Comparison of ENCODE assay signal across 19 mouse cellular contexts in genomic region chr11:120829757-120830532, GRCm38 (mm10). TPM values are rescaled to one million over a fixed set of nuclear protein-coding genes. Genes with fewer than 3 reads are reported as not detected.
DNase-seq lines count a peak whose midpoint lies in the region; ATAC-seq and TF ChIP-seq lines count a peak whose summit lies in the region.
"Had no signal": no experiment of that assay in that cellular context is flagged by ENCODE, and none has a peak within 500 bp of the region (broad histone marks: within the 10 kb centered on the region; RNA-seq: fewer than 3 reads in every experiment).

No protein-coding gene starts in this region.

- H3K4me2 ChIP-seq in forebrain, postnatal 0 days (ENCODE audit: low read depth): no peak overlapping the region
- H3K4me2 ChIP-seq in hindbrain, embryonic 12.5 days (replicated peaks): no peak overlapping the region
- H3K4me2 ChIP-seq in hindbrain, embryonic 11.5 days (replicated peaks; ENCODE audit: low read depth, low read length): no peak overlapping the region
- H3K4me2 ChIP-seq in liver, postnatal 0 days (ENCODE audit: low read depth, low read length): no peak overlapping the region
- H3K4me2 ChIP-seq in embryonic facial prominence, embryonic 13.5 days: no peak overlapping the region
- H3K4me2 ChIP-seq: embryonic facial prominence, embryonic 15.5 days; forebrain, embryonic 15.5 days; heart, embryonic 15.5 days had no signal

- peaks cover 27% of the 10 kb centered on the region for H3K36me3 ChIP-seq in forebrain, embryonic 10.5 days (replicated peaks)
- peaks cover 9% of the 10 kb centered on the region; the same call in 1 of the 2 replicates for H3K36me3 ChIP-seq in forebrain, postnatal 0 days (ENCODE audit: insufficient read depth)
- no peaks in the 10 kb centered on the region for H3K36me3 ChIP-seq in hindbrain, embryonic 12.5 days
- no peaks in the 10 kb centered on the region for H3K36me3 ChIP-seq in hindbrain, embryonic 11.5 days (ENCODE audit: control insufficient read depth, insufficient read depth, low read length)
- H3K36me3 ChIP-seq in liver, postnatal 0 days (replicated peaks; ENCODE audit: insufficient read depth, low read length): no peaks in the 10 kb centered on the region
- peaks cover 15% of the 10 kb centered on the region for H3K36me3 ChIP-seq in embryonic facial prominence, embryonic 13.5 days
- H3K36me3 ChIP-seq: embryonic facial prominence, embryonic 15.5 days; forebrain, embryonic 15.5 days; heart, embryonic 15.5 days had no signal

- no peak for ATAC-seq in forebrain, postnatal 0 days
- no peak for ATAC-seq in hindbrain, embryonic 12.5 days (ENCODE audit: low FRiP score)
- ATAC-seq in hindbrain, embryonic 11.5 days (ENCODE audit: low FRiP score): no peak
- no peak for ATAC-seq in liver, postnatal 0 days
- ATAC-seq in embryonic facial prominence, embryonic 13.5 days (ENCODE audit: insufficient number of reproducible peaks, insufficient read depth, low FRiP score, low TSS enrichment, low read depth): no peak
- ATAC-seq: forebrain, embryonic 15.5 days; intestine, embryonic 16.5 days had no signal

- DNase-seq in forebrain, embryonic 10.5 days (ENCODE audit: extremely low spot score, low spot score): no peak
- DNase-seq in forebrain, postnatal 0 days: no peak
- DNase-seq in hindbrain, embryonic 11.5 days (ENCODE audit: low spot score): no peak
- DNase-seq in liver, postnatal 0 days: no peak
- no peak for DNase-seq in liver
- DNase-seq in urinary bladder, postnatal 10 days (ENCODE audit: low spot score): no peak
- DNase-seq: cerebellum, adult 9-11 months; cerebellum, postnatal 36 days; gastrocnemius, postnatal 25 days; heart, adult 18-20 months; heart, postnatal 14 days had no signal

- TF ChIP-seq EP300 in liver, postnatal 0 days (IDR thresholded peaks at IDR 0.05; ENCODE audit: low read depth): no peak

- peaks cover 68% of the 10 kb centered on the region for H3K4me1 ChIP-seq in forebrain, embryonic 10.5 days
- peaks cover 7% of the 10 kb centered on the region for H3K4me1 ChIP-seq in forebrain, postnatal 0 days (ENCODE audit: insufficient read depth)
- peaks cover 29% of the 10 kb centered on the region for H3K4me1 ChIP-seq in hindbrain, embryonic 12.5 days
- peaks cover 15% of the 10 kb centered on the region for H3K4me1 ChIP-seq in hindbrain, embryonic 11.5 days (replicated peaks; ENCODE audit: control insufficient read depth, insufficient read depth, low read length)
- peaks cover 24% of the 10 kb centered on the region for H3K4me1 ChIP-seq in liver, postnatal 0 days (ENCODE audit: insufficient read depth)
- peaks cover 17% of the 10 kb centered on the region for H3K4me1 ChIP-seq in embryonic facial prominence, embryonic 13.5 days

- TF ChIP-seq CTCF in forebrain, postnatal 0 days (IDR thresholded peaks at IDR 0.05; ENCODE audit: low read depth): no peak
- no peak for TF ChIP-seq CTCF in liver, postnatal 0 days (IDR thresholded peaks at IDR 0.05; ENCODE audit: low read depth)

- H3K27ac ChIP-seq in forebrain, embryonic 10.5 days: peak overlapping the region; percentile 54
- no peak overlapping the region for H3K27ac ChIP-seq in forebrain, postnatal 0 days (ENCODE audit: low read depth, low read length)
- H3K27ac ChIP-seq in hindbrain, embryonic 12.5 days: no peak overlapping the region
- no peak overlapping the region for H3K27ac ChIP-seq in hindbrain, embryonic 11.5 days (ENCODE audit: low read depth, low read length)
- peak overlapping the region; percentile 36 for H3K27ac ChIP-seq in liver, postnatal 0 days (ENCODE audit: low read depth)
- no peak overlapping the region for H3K27ac ChIP-seq in embryonic facial prominence, embryonic 13.5 days
- H3K27ac ChIP-seq: embryonic facial prominence, embryonic 15.5 days; forebrain, embryonic 15.5 days; heart, embryonic 15.5 days had no signal

- no peak overlapping the region for H3K9ac ChIP-seq in forebrain, postnatal 0 days
- H3K9ac ChIP-seq in hindbrain, embryonic 12.5 days: peak overlapping the region; percentile 8; the same call in 1 of the 2 replicates
- H3K9ac ChIP-seq in hindbrain, embryonic 11.5 days (ENCODE audit: low read depth, low read length): no peak overlapping the region
- H3K9ac ChIP-seq in liver, postnatal 0 days (replicated peaks): no peak overlapping the region
- H3K9ac ChIP-seq in embryonic facial prominence, embryonic 13.5 days: 0 out of 2 replicates have a peak overlapping the region, but pooled peaks have one; percentile 21
- H3K9ac ChIP-seq: embryonic facial prominence, embryonic 15.5 days; forebrain, embryonic 15.5 days; heart, embryonic 15.5 days had no signal

- H3K4me3 ChIP-seq in forebrain, embryonic 10.5 days: no peak overlapping the region
- no peak overlapping the region for H3K4me3 ChIP-seq in forebrain, postnatal 0 days (ENCODE audit: low read depth, low read length)
- H3K4me3 ChIP-seq in hindbrain, embryonic 12.5 days: no peak overlapping the region
- H3K4me3 ChIP-seq in hindbrain, embryonic 11.5 days (ENCODE audit: low read depth, low read length): no peak overlapping the region
- H3K4me3 ChIP-seq in liver, postnatal 0 days (ENCODE audit: low read depth, low read length): no peak overlapping the region
- H3K4me3 ChIP-seq in embryonic facial prominence, embryonic 13.5 days: no peak overlapping the region
- H3K4me3 ChIP-seq: embryonic facial prominence, embryonic 15.5 days; erythroblast, embryonic 14.5 days; forebrain, embryonic 15.5 days; heart, embryonic 10.5 days; heart, embryonic 15.5 days had no signal

- no peaks in the 10 kb centered on the region for H3K27me3 ChIP-seq in forebrain, embryonic 10.5 days (ENCODE audit: poor library complexity, severe bottlenecking)
- no peaks in the 10 kb centered on the region for H3K27me3 ChIP-seq in forebrain, postnatal 0 days (ENCODE audit: insufficient read depth, low read length)
- no peaks in the 10 kb centered on the region for H3K27me3 ChIP-seq in hindbrain, embryonic 12.5 days
- no peaks in the 10 kb centered on the region for H3K27me3 ChIP-seq in hindbrain, embryonic 11.5 days (ENCODE audit: control insufficient read depth, insufficient read depth, low read length)
- no peaks in the 10 kb centered on the region for H3K27me3 ChIP-seq in liver, postnatal 0 days (ENCODE audit: insufficient read depth, low read length)
- H3K27me3 ChIP-seq in embryonic facial prominence, embryonic 13.5 days: no peaks in the 10 kb centered on the region
- H3K27me3 ChIP-seq: embryonic facial prominence, embryonic 15.5 days; forebrain, embryonic 15.5 days; heart, embryonic 15.5 days had no signal

- WGBS in forebrain, embryonic 10.5 days: 89% methylated on average over 10 of the region's 10 CpGs
- WGBS in forebrain, postnatal 0 days: 89% methylated on average over 10 of the region's 10 CpGs
- 88% methylated on average over 10 of the region's 10 CpGs for WGBS in hindbrain, embryonic 12.5 days
- WGBS in hindbrain, embryonic 11.5 days: 85% methylated on average over 10 of the region's 10 CpGs
- WGBS in liver, postnatal 0 days (ENCODE audit: insufficient replicate concordance): 86% methylated on average over 10 of the region's 10 CpGs
- WGBS in embryonic facial prominence, embryonic 13.5 days: 81% methylated on average over 10 of the region's 10 CpGs

- H3K9me3 ChIP-seq in forebrain, embryonic 10.5 days: no peaks in the 10 kb centered on the region
- no peaks in the 10 kb centered on the region for H3K9me3 ChIP-seq in forebrain, postnatal 0 days (ENCODE audit: low read length)
- H3K9me3 ChIP-seq in hindbrain, embryonic 12.5 days (replicated peaks): no peaks in the 10 kb centered on the region
- no peaks in the 10 kb centered on the region for H3K9me3 ChIP-seq in hindbrain, embryonic 11.5 days (ENCODE audit: control insufficient read depth, low read length)
- no peaks in the 10 kb centered on the region for H3K9me3 ChIP-seq in liver, postnatal 0 days (ENCODE audit: low read length)
- no peaks in the 10 kb centered on the region for H3K9me3 ChIP-seq in embryonic facial prominence, embryonic 13.5 days
- H3K9me3 ChIP-seq: embryonic facial prominence, embryonic 15.5 days; forebrain, embryonic 15.5 days; heart, embryonic 10.5 days; heart, embryonic 15.5 days had no signal

RNA-seq across cellular contexts. Expression of gene Fasn, which starts 5.6 kb away (rescaled TPM):
- polyA plus RNA-seq in forebrain, embryonic 10.5 days (2016; fragmentation: Nextera tagmentation; extraction: Ambion mirVana): 134 and 144 TPM in 2 replicates
- 328 and 364 TPM in 2 replicates for total RNA-seq in forebrain, postnatal 0 days (2014; rRNA removed)
- polyA plus RNA-seq in forebrain, postnatal 0 days (2015; fragmentation: Nextera tagmentation; extraction: Ambion mirVana): 72.5 and 75.6 TPM in 2 replicates
- polyA plus RNA-seq in hindbrain, embryonic 12.5 days (2016; fragmentation: Nextera tagmentation; extraction: Ambion mirVana): 115 and 120 TPM in 2 replicates
- 76.0 and 94.1 TPM in 2 replicates for polyA plus RNA-seq in hindbrain, embryonic 11.5 days (2014; fragmentation: Nextera tagmentation; extraction: Ambion mirVana)
- polyA plus RNA-seq in liver, postnatal 0 days (2015; fragmentation: Nextera tagmentation; extraction: Ambion mirVana): 3.8 and 3.9 TPM in 2 replicates
- polyA plus RNA-seq in embryonic facial prominence, embryonic 13.5 days (2015; fragmentation: Nextera tagmentation; extraction: Ambion mirVana): 49.3 and 52.2 TPM in 2 replicates

RNA-seq across cellular contexts. Expression of gene Dus1l, which starts 33.7 kb away (rescaled TPM):
- polyA plus RNA-seq in forebrain, embryonic 10.5 days (2016; fragmentation: Nextera tagmentation; extraction: Ambion mirVana): 110 and 111 TPM in 2 replicates
- 43.0 and 52.0 TPM in 2 replicates for total RNA-seq in forebrain, postnatal 0 days (2014; rRNA removed)
- polyA plus RNA-seq in forebrain, postnatal 0 days (2015; fragmentation: Nextera tagmentation; extraction: Ambion mirVana): 36.1 and 38.6 TPM in 2 replicates
- polyA plus RNA-seq in hindbrain, embryonic 12.5 days (2016; fragmentation: Nextera tagmentation; extraction: Ambion mirVana): 54.5 and 60.0 TPM in 2 replicates
- 70.9 and 71.3 TPM in 2 replicates for polyA plus RNA-seq in hindbrain, embryonic 11.5 days (2014; fragmentation: Nextera tagmentation; extraction: Ambion mirVana)
- 43.8 and 46.8 TPM in 2 replicates for polyA plus RNA-seq in liver, postnatal 0 days (2015; fragmentation: Nextera tagmentation; extraction: Ambion mirVana)
- polyA plus RNA-seq in embryonic facial prominence, embryonic 13.5 days (2015; fragmentation: Nextera tagmentation; extraction: Ambion mirVana): 53.7 and 61.0 TPM in 2 replicates

RNA-seq across cellular contexts. Expression of gene Gps1, which starts 45.9 kb away (rescaled TPM):
- polyA plus RNA-seq in forebrain, embryonic 10.5 days (2016; fragmentation: Nextera tagmentation; extraction: Ambion mirVana): 281 and 283 TPM in 2 replicates
- 228 and 240 TPM in 2 replicates for total RNA-seq in forebrain, postnatal 0 days (2014; rRNA removed)
- 240 and 244 TPM in 2 replicates for polyA plus RNA-seq in forebrain, postnatal 0 days (2015; fragmentation: Nextera tagmentation; extraction: Ambion mirVana)
- polyA plus RNA-seq in hindbrain, embryonic 12.5 days (2016; fragmentation: Nextera tagmentation; extraction: Ambion mirVana): 223 and 232 TPM in 2 replicates
- 264 and 272 TPM in 2 replicates for polyA plus RNA-seq in hindbrain, embryonic 11.5 days (2014; fragmentation: Nextera tagmentation; extraction: Ambion mirVana)
- 50.8 and 51.9 TPM in 2 replicates for polyA plus RNA-seq in liver, postnatal 0 days (2015; fragmentation: Nextera tagmentation; extraction: Ambion mirVana)
- 223 and 233 TPM in 2 replicates for polyA plus RNA-seq in embryonic facial prominence, embryonic 13.5 days (2015; fragmentation: Nextera tagmentation; extraction: Ambion mirVana)

RNA-seq across cellular contexts. Expression of gene Rfng, which starts 45.9 kb away (rescaled TPM):
- 39.1 and 43.3 TPM in 2 replicates for polyA plus RNA-seq in forebrain, embryonic 10.5 days (2016; fragmentation: Nextera tagmentation; extraction: Ambion mirVana)
- 61.9 and 82.8 TPM in 2 replicates for total RNA-seq in forebrain, postnatal 0 days (2014; rRNA removed)
- 114 and 125 TPM in 2 replicates for polyA plus RNA-seq in forebrain, postnatal 0 days (2015; fragmentation: Nextera tagmentation; extraction: Ambion mirVana)
- 68.5 and 70.1 TPM in 2 replicates for polyA plus RNA-seq in hindbrain, embryonic 12.5 days (2016; fragmentation: Nextera tagmentation; extraction: Ambion mirVana)
- 28.8 and 29.4 TPM in 2 replicates for polyA plus RNA-seq in hindbrain, embryonic 11.5 days (2014; fragmentation: Nextera tagmentation; extraction: Ambion mirVana)
- 6.2 and 6.3 TPM in 2 replicates for polyA plus RNA-seq in liver, postnatal 0 days (2015; fragmentation: Nextera tagmentation; extraction: Ambion mirVana)
- polyA plus RNA-seq in embryonic facial prominence, embryonic 13.5 days (2015; fragmentation: Nextera tagmentation; extraction: Ambion mirVana): 52.2 and 52.4 TPM in 2 replicates

Comparison
In these comparisons a context has a peak if more than half of its experiments do, and no peak if none do; other contexts are left out.
1. H3K27ac ChIP-seq: peak in forebrain, embryonic 10.5 days (single experiment) and liver, postnatal 0 days (single experiment); none in forebrain, postnatal 0 days (single experiment), hindbrain, embryonic 12.5 days (single experiment), hindbrain, embryonic 11.5 days (single experiment) and embryonic facial prominence, embryonic 13.5 days (single experiment).
2. H3K9ac ChIP-seq: peak in hindbrain, embryonic 12.5 days (single experiment) and embryonic facial prominence, embryonic 13.5 days (single experiment); none in forebrain, postnatal 0 days (single experiment), hindbrain, embryonic 11.5 days (single experiment) and liver, postnatal 0 days (single experiment).
3. RNA of gene Fasn, which starts 5.6 kb away (polyA plus RNA-seq): 134 to 144 TPM in forebrain, embryonic 10.5 days, 115 to 120 TPM in hindbrain, embryonic 12.5 days, 76.0 to 94.1 TPM in hindbrain, embryonic 11.5 days, 72.5 to 75.6 TPM in forebrain, postnatal 0 days and 49.3 to 52.2 TPM in embryonic facial prominence, embryonic 13.5 days; 3.8 to 3.9 TPM in liver, postnatal 0 days; every median in the first group is over 10 times any median in the second.